Mouse (Mus musculus) monocyte, adult 5-6 weeks (primary cell): ENCODE data around the gene C8g. TPM values are rescaled to one million over a fixed set of nuclear protein-coding genes. Genes with fewer than 3 reads are reported as not detected.

Experiments
- total RNA-seq: library from RNA; stranded (forward); fragments of 200-1000, 200-491, 200-594 nt; gene quantifications from 3 replicates; pipeline ENCODE4 v1.2.3, GENCODE M21; 2017

C8g gene
- total RNA-seq, 1 experiment from 2014 or later = not detected

Other genes starting within 250 kb of the C8g start
- gene Tmem203, start 246.3 kb downstream of the C8g start, total RNA-seq = 12.2 to 16.8 TPM (median 15.6 TPM) in 3 replicates
- gene Tprn, start 239.1 kb downstream of the C8g start, total RNA-seq = 7.1 to 9.2 TPM (median 8.4 TPM) in 3 replicates
- 31.8 to 50.4 TPM (median 32.4 TPM) in 3 replicates for gene Ssna1, start 229.3 kb downstream of the C8g start, total RNA-seq
- 42.6 to 64.9 TPM (median 43.8 TPM) in 3 replicates for gene Anapc2, start 229.2 kb downstream of the C8g start, total RNA-seq
- not detected in 3 replicates for gene Tmem210, start 213.6 kb downstream of the C8g start, total RNA-seq
- not detected in 3 replicates for gene Lrrc26, start 211.8 kb downstream of the C8g start, total RNA-seq
- gene Grin1, start 182.5 kb downstream of the C8g start, total RNA-seq = 0.49 TPM in 1 of 3 replicates, not detected in the others
- 31.6 to 66.4 TPM (median 33.3 TPM) in 3 replicates for gene Man1b1, start 169.4 kb downstream of the C8g start, total RNA-seq
- 24.8 to 101 TPM (median 57.4 TPM) in 3 replicates for gene Dpp7, start 145.4 kb downstream of the C8g start, total RNA-seq
- 6.6 to 19.5 TPM (median 12.9 TPM) in 3 replicates for gene Uap1l1, start 136.0 kb downstream of the C8g start, total RNA-seq
- gene Sapcd2, start 129.4 kb downstream of the C8g start, total RNA-seq = 4.3 TPM in 1 of 3 replicates, not detected in the others
- not detected in 3 replicates for gene Entpd2, start 105.8 kb downstream of the C8g start, total RNA-seq
- not detected in 3 replicates for gene Npdc1, start 102.4 kb downstream of the C8g start, total RNA-seq
- gene Fut7, start 78.5 kb downstream of the C8g start, total RNA-seq = 8.9 to 13.9 TPM (median 11.0 TPM) in 3 replicates
- 16.8 to 46.8 TPM (median 17.5 TPM) in 3 replicates for gene Abca2, start 73.0 kb downstream of the C8g start, total RNA-seq
- gene Clic3, start 44.9 kb downstream of the C8g start, total RNA-seq = not detected in 3 replicates
- gene Paxx, start 40.6 kb downstream of the C8g start, total RNA-seq = 21.4 to 39.6 TPM (median 32.9 TPM) in 3 replicates
- gene Ptgds, start 31.7 kb downstream of the C8g start, total RNA-seq = not detected in 3 replicates
- gene Lcn12, start 7.8 kb downstream of the C8g start, total RNA-seq = not detected in 3 replicates
- 33.3 to 58.1 TPM (median 38.6 TPM) in 3 replicates for gene Fbxw5, start 969 bp downstream of the C8g start, total RNA-seq
- 16.6 to 29.4 TPM (median 18.0 TPM) in 3 replicates for gene Traf2, start 45.2 kb upstream of the C8g start, total RNA-seq
- gene Edf1, start 56.1 kb upstream of the C8g start, total RNA-seq = 80.0 to 121 TPM (median 114 TPM) in 3 replicates
- gene Mamdc4, start 73.1 kb upstream of the C8g start, total RNA-seq = 2.8 to 6.2 TPM in 2 of 3 replicates, not detected in the other
- gene Phpt1, start 73.5 kb upstream of the C8g start, total RNA-seq = 0.67 to 1.9 TPM (median 1.1 TPM) in 3 replicates
- gene Ajm1, start 80.0 kb upstream of the C8g start, total RNA-seq = 0.10 TPM in 1 of 3 replicates, not detected in the others
- 42.7 to 71.6 TPM (median 51.7 TPM) in 3 replicates for gene Rabl6, start 106.8 kb upstream of the C8g start, total RNA-seq
- gene Ccdc183, start 116.0 kb upstream of the C8g start, total RNA-seq = not detected in 3 replicates
- gene Tmem141, start 120.3 kb upstream of the C8g start, total RNA-seq = 12.4 to 19.4 TPM (median 14.3 TPM) in 3 replicates
- not detected in 3 replicates for gene Fcna, start 126.3 kb upstream of the C8g start, total RNA-seq
- gene Lcn8, start 151.4 kb upstream of the C8g start, total RNA-seq = not detected in 3 replicates
- gene Lcn5, start 156.2 kb upstream of the C8g start, total RNA-seq = not detected in 3 replicates
- gene Lcn6, start 175.1 kb upstream of the C8g start, total RNA-seq = not detected in 3 replicates
- gene Lcn10, start 181.0 kb upstream of the C8g start, total RNA-seq = not detected in 3 replicates
- gene Obp2a, start 198.3 kb upstream of the C8g start, total RNA-seq = not detected in 3 replicates
- 1.5 to 4.4 TPM (median 3.9 TPM) in 3 replicates for gene Bmyc, start 205.0 kb upstream of the C8g start, total RNA-seq
- not detected in 3 replicates for gene Obp2b, start 235.3 kb upstream of the C8g start, total RNA-seq